Mouse (Mus musculus) MEL (cell line): ENCODE measurements around the gene Pcsk2. TPM values are rescaled to one million over a fixed set of nuclear protein-coding genes. Genes with fewer than 3 reads are reported as not detected.

ENCODE experiments used
- DNase-seq: peaks from one replicate; pipeline ENCODE4 v3.0.0; 2011; ENCODE audit warnings: low read depth, low spot score
- H3K27ac ChIP-seq: 2 replicates; pipeline ENCODE4 v1.5.1; 2012; ENCODE audit warnings: low read depth, mild to moderate bottlenecking, control low read depth, low read length, moderate library complexity; ENCODE audit not compliant: control insufficient read depth
- H3K27me3 ChIP-seq, 2 experiments: fragments of 150-350 bp in 1 of 2; sonication (generic) in 1 of 2; 2 replicates each; pipeline ENCODE4 v1.6.1; 2012; ENCODE audit warnings: low read length in 2 of 2, mild to moderate bottlenecking in 2 of 2, improper control_type of control experiment in 1 of 2, moderate library complexity in 1 of 2; ENCODE audit not compliant: insufficient read depth in 2 of 2, control insufficient read depth in 1 of 2
- H3K36me3 ChIP-seq, 2 experiments: 2 replicates each; pipeline ENCODE4 v1.6.1; 2012 to 2014; ENCODE audit warnings: low read length in 2 of 2, improper control_type of control experiment in 1 of 2, inconsistent platforms in 1 of 2, mild to moderate bottlenecking in 1 of 2; ENCODE audit not compliant: insufficient read depth in 2 of 2, control insufficient read depth in 1 of 2
- H3K4me1 ChIP-seq, 2 experiments: fragments of 150-350 bp in 1 of 2; sonication (generic) in 1 of 2; 2 replicates each; pipeline ENCODE4 v1.6.1; 2012; ENCODE audit warnings: low read length in 2 of 2, improper control_type of control experiment in 1 of 2, mild to moderate bottlenecking in 1 of 2; ENCODE audit not compliant: insufficient read depth in 2 of 2, control insufficient read depth in 1 of 2
- H3K4me3 ChIP-seq, 2 experiments: fragments of 150-350 bp in 1 of 2; sonication (generic) in 1 of 2; 2 replicates each; pipeline ENCODE4 v1.5.1; 2012; ENCODE audit warnings: low read depth in 2 of 2, low read length in 2 of 2, mild to moderate bottlenecking in 2 of 2, moderate library complexity in 2 of 2, control low read depth in 1 of 2, improper control_type of control experiment in 1 of 2; ENCODE audit not compliant: control insufficient read depth in 1 of 2, insufficient read depth in 1 of 2
- H3K79me2 ChIP-seq: 2 replicates; pipeline ENCODE4 v1.6.1; 2012; ENCODE audit warnings: mild to moderate bottlenecking, low read length, moderate library complexity; ENCODE audit not compliant: control insufficient read depth, poor library complexity, insufficient read depth
- H3K9ac ChIP-seq: 2 replicates; pipeline ENCODE4 v1.6.1; 2012; ENCODE audit warnings: low read depth, mild to moderate bottlenecking, control low read depth, low read length, moderate library complexity; ENCODE audit not compliant: control insufficient read depth, poor library complexity, severe bottlenecking
- H3K9me3 ChIP-seq: fragments of 150-350 bp; sonication (generic); replicated peaks from 2 replicates; pipeline ENCODE4 v1.6.1; 2012; ENCODE audit warnings: mild to moderate bottlenecking, low read length, improper control_type of control experiment, moderate library complexity; ENCODE audit not compliant: insufficient read depth
- CTCF ChIP-seq, 3 experiments: IDR thresholded peaks in 2 of 3; conservative IDR thresholded peaks in 1 of 3; 2 replicates each; pipeline ENCODE4 v1.5.1; 2011 to 2012; ENCODE audit warnings: low read length in 3 of 3, low read depth in 2 of 3, mild to moderate bottlenecking in 2 of 3, improper control_type of control experiment in 1 of 3, inconsistent platforms in 1 of 3, mixed read lengths in 1 of 3, moderate library complexity in 1 of 3; ENCODE audit not compliant: control insufficient read depth in 1 of 3, insufficient read depth in 1 of 3, poor library complexity in 1 of 3, severe bottlenecking in 1 of 3
- E2F4 ChIP-seq: IDR thresholded peaks from 2 replicates; pipeline ENCODE4 v1.6.1; 2011; ENCODE audit warnings: low read depth, low read length, improper control_type of control experiment, borderline replicate concordance
- ELF1 ChIP-seq: IDR thresholded peaks from 2 replicates; pipeline ENCODE4 v1.6.1; 2014; ENCODE audit warnings: low read depth, mild to moderate bottlenecking, inconsistent platforms, low read length, improper control_type of control experiment, moderate library complexity
- EP300 ChIP-seq, 2 experiments: IDR thresholded peaks; 2 replicates each; pipeline ENCODE4 v1.6.1; 2011; ENCODE audit warnings: improper control_type of control experiment in 2 of 2, low read length in 2 of 2, low read depth in 1 of 2, mild to moderate bottlenecking in 1 of 2
- GABPA ChIP-seq: IDR thresholded peaks from 2 replicates; pipeline ENCODE4 v1.6.1; 2012; ENCODE audit warnings: low read depth, mild to moderate bottlenecking, inconsistent platforms, low read length, improper control_type of control experiment, moderate library complexity
- GATA1 ChIP-seq: IDR thresholded peaks from 2 replicates; pipeline ENCODE4 v1.6.1; 2011; ENCODE audit warnings: low read depth, low read length, improper control_type of control experiment
- HCFC1 ChIP-seq: IDR thresholded peaks from 2 replicates; pipeline ENCODE4 v1.6.1; 2012; ENCODE audit warnings: low read depth, mild to moderate bottlenecking, inconsistent platforms, low read length, improper control_type of control experiment, moderate library complexity
- MAFK ChIP-seq: IDR thresholded peaks from 2 replicates; pipeline ENCODE4 v1.6.1; 2011; ENCODE audit warnings: low read depth, mild to moderate bottlenecking, low read length, improper control_type of control experiment, borderline replicate concordance
- MAX ChIP-seq: IDR thresholded peaks from 2 replicates; pipeline ENCODE4 v1.6.1; 2011; ENCODE audit warnings: low read length, improper control_type of control experiment
- MXI1 ChIP-seq: IDR thresholded peaks from 2 replicates; pipeline ENCODE4 v1.6.1; 2011; ENCODE audit warnings: mild to moderate bottlenecking, low read depth, low read length, improper control_type of control experiment
- MYB ChIP-seq: IDR thresholded peaks from 2 replicates; pipeline ENCODE4 v1.6.1; 2011; ENCODE audit warnings: mild to moderate bottlenecking, low read depth, low read length, improper control_type of control experiment
- NRF1 ChIP-seq: IDR thresholded peaks from 2 replicates; pipeline ENCODE4 v1.6.1; 2014; ENCODE audit warnings: low read depth, mild to moderate bottlenecking, inconsistent platforms, low read length, improper control_type of control experiment, moderate library complexity; ENCODE audit not compliant: poor library complexity, insufficient read depth, severe bottlenecking
- POLR2AphosphoS2 ChIP-seq: IDR thresholded peaks from 2 replicates; pipeline ENCODE4 v1.6.1; 2011; ENCODE audit warnings: low read length, improper control_type of control experiment
- POLR2AphosphoS5 ChIP-seq: IDR thresholded peaks from 2 replicates; pipeline ENCODE4 v1.6.1; 2012; ENCODE audit warnings: low read depth, borderline replicate concordance, mild to moderate bottlenecking, inconsistent platforms, low read length, moderate library complexity, mixed read lengths
- RCOR1 ChIP-seq: IDR thresholded peaks from 2 replicates; pipeline ENCODE4 v1.6.1; 2012; ENCODE audit warnings: low read depth, mild to moderate bottlenecking, inconsistent platforms, low read length, improper control_type of control experiment
- SIN3A ChIP-seq: IDR thresholded peaks from 2 replicates; pipeline ENCODE4 v1.6.1; 2012; ENCODE audit warnings: low read length, improper control_type of control experiment, inconsistent platforms
- SMC3 ChIP-seq: IDR thresholded peaks from 2 replicates; pipeline ENCODE4 v1.6.1; 2011; ENCODE audit warnings: low read depth, low read length, improper control_type of control experiment
- TBP ChIP-seq: IDR thresholded peaks from 2 replicates; pipeline ENCODE4 v1.8.0; 2011; ENCODE audit warnings: low read depth, low read length, improper control_type of control experiment
- USF1 ChIP-seq: IDR thresholded peaks from 2 replicates; pipeline ENCODE4 v1.6.1; 2014; ENCODE audit warnings: low read depth, mild to moderate bottlenecking, inconsistent platforms, low read length, improper control_type of control experiment, moderate library complexity
- ZMIZ1 ChIP-seq: IDR thresholded peaks from 2 replicates; pipeline ENCODE4 v1.6.1; 2012; ENCODE audit warnings: low read depth, mild to moderate bottlenecking, inconsistent platforms, low read length, improper control_type of control experiment, moderate library complexity
- ZNF384 ChIP-seq: IDR thresholded peaks from 2 replicates; pipeline ENCODE4 v1.6.1; 2012; ENCODE audit warnings: low read depth, mild to moderate bottlenecking, inconsistent platforms, low read length, improper control_type of control experiment
- polyA plus RNA-seq, 2 experiments: library from polyadenylated mRNA; stranded (reverse) in 1 of 2; unstranded in 1 of 2; fragments of >175 nt in 1 of 2; fragments of >200 nt in 1 of 2; gene quantifications; 2 replicates each; pipeline versions ENCODE4 v1.2.1 to v1.2.4; 2012; ENCODE audit warnings: low replicate concordance in 2 of 2, low read depth in 1 of 2; ENCODE audit not compliant: insufficient read length in 2 of 2, insufficient read depth in 1 of 2, missing spikeins in 1 of 2
- total RNA-seq: library from RNA; depleted of rRNA; stranded (reverse); fragments of 300-350 nt; gene quantifications from 2 replicates; pipeline ENCODE4 v1.2.3, GENCODE M21; 2012

The Pcsk2 gene
- total and polyA plus RNA-seq, 3 experiments: not detected

- no peaks in the 10 kb centered on the region for H3K4me1 ChIP-seq
- H3K9ac ChIP-seq: no peak overlapping the region
- TF ChIP-seq SIN3A: no peak
- no peak for TF ChIP-seq USF1
- TF ChIP-seq GABPA: no peak
- TF ChIP-seq ZNF384: no peak
- no peak for TF ChIP-seq TBP
- no peak for TF ChIP-seq MAFK
- TF ChIP-seq MAX: no peak
- no peak for TF ChIP-seq EP300 (IDR thresholded peaks at IDR 0.05; ENCODE audit: low read depth in 1 of 2, low read length in 2 of 2)
- no peak for TF ChIP-seq SMC3
- TF ChIP-seq NRF1: no peak
- TF ChIP-seq GATA1: no peak
- no peak for TF ChIP-seq POLR2AphosphoS5
- TF ChIP-seq ELF1: no peak
- TF ChIP-seq HCFC1: no peak
- TF ChIP-seq MXI1: no peak
- no peak for TF ChIP-seq ZMIZ1
- TF ChIP-seq CTCF (IDR thresholded peaks at IDR 0.05 in 2 of 3, conservative IDR thresholded peaks at IDR 0.05 in 1 of 3; ENCODE audit: control insufficient read depth in 1 of 3, insufficient read depth in 1 of 3, low read depth in 2 of 3, low read length in 3 of 3, poor library complexity in 1 of 3, severe bottlenecking in 1 of 3): no peak
- TF ChIP-seq POLR2AphosphoS2: no peak
- no peak overlapping the region for H3K27ac ChIP-seq
- DNase-seq: no peak
- no peaks in the 10 kb centered on the region for H3K36me3 ChIP-seq
- no peaks in the 10 kb centered on the region for H3K79me2 ChIP-seq
- H3K27me3 ChIP-seq: no peaks in the 10 kb centered on the region
- no peaks in the 10 kb centered on the region for H3K9me3 ChIP-seq
- H3K4me3 ChIP-seq: no peak overlapping the region
Observed at GRCm38 (mm10) chr2:143646001-143646400, 100.0 kb downstream of the Pcsk2 start.

- Histone ChIP-seq H3K36me3 (no peaks in the 10 kb centered on the region), H3K27me3 (no peaks in the 10 kb centered on the region), H3K9me3 (no peaks in the 10 kb centered on the region), H3K4me1 (no peaks in the 10 kb centered on the region), H3K27ac (no peak overlapping the region), H3K9ac (no peak overlapping the region), H3K79me2 (no peaks in the 10 kb centered on the region), H3K4me3 (no peak overlapping the region)
- TF ChIP-seq GABPA: no peak
- no peak for TF ChIP-seq SIN3A
- no peak for TF ChIP-seq SMC3
- no peak for TF ChIP-seq MYB
- no peak for TF ChIP-seq RCOR1
- no peak for TF ChIP-seq E2F4
- DNase-seq: no peak
Observed at GRCm38 (mm10) chr2:143654621-143655020, 108.7 kb downstream of the Pcsk2 start.
